21 mouse cellular contexts compared by ENCODE assay signal in the genomic region with DNA sequence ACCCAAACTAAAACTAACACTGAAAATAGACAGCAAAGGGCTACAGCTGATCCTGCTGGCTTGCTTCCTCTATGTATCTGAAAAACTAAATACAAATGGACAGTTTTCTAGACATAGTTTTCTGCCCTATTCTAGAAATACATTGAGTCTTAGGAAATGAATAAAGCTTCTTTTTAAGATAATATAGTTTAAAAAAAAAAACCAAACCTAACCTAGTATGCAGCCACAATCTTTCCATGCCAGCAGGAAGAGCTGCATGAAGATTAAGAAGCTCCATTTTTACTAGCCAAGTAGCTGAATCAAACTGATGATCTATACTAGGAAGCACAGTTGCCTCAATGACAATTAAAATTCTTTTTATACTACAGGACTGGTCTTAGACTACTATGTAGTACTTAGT. TPM values are rescaled to one million over a fixed set of nuclear protein-coding genes. Genes with fewer than 3 reads are reported as not detected.
DNase-seq lines count a peak whose midpoint lies in the region; ATAC-seq and TF ChIP-seq lines count a peak whose summit lies in the region.
"Had no signal": no experiment of that assay in that cellular context is flagged by ENCODE, and none has a peak within 500 bp of the region (broad histone marks: within the 10 kb centered on the region; RNA-seq: fewer than 3 reads in every experiment).

No protein-coding gene starts in this region.

- no peaks in the 10 kb centered on the region for H3K27me3 ChIP-seq in heart, adult 2 months (ENCODE audit: control insufficient read depth, insufficient read depth, low read length)
- no peaks in the 10 kb centered on the region for H3K27me3 ChIP-seq in liver, embryonic 13.5 days
- H3K27me3 ChIP-seq in liver, postnatal 0 days (ENCODE audit: insufficient read depth, low read length) = no peaks in the 10 kb centered on the region
- H3K27me3 ChIP-seq: CH12.LX; embryonic facial prominence, embryonic 13.5 days; forebrain, embryonic 12.5 days; hindbrain, embryonic 12.5 days had no signal

- peak overlapping the region; percentile 7; the same call in 1 of the 2 replicates for H3K27ac ChIP-seq in heart, adult 2 months
- H3K27ac ChIP-seq in liver, embryonic 13.5 days = 0 out of 2 replicates have a peak overlapping the region, but pooled peaks have one; percentile 5
- no peak overlapping the region for H3K27ac ChIP-seq in liver, postnatal 0 days (ENCODE audit: low read depth)
- H3K27ac ChIP-seq: embryonic facial prominence, embryonic 13.5 days; forebrain, embryonic 12.5 days; heart, embryonic 10.5 days; hindbrain, embryonic 12.5 days had no signal

- no peak overlapping the region for H3K4me2 ChIP-seq in liver, embryonic 13.5 days
- no peak overlapping the region for H3K4me2 ChIP-seq in liver, postnatal 0 days (ENCODE audit: low read depth, low read length)
- H3K4me2 ChIP-seq: embryonic facial prominence, embryonic 13.5 days; forebrain, embryonic 12.5 days; hindbrain, embryonic 12.5 days had no signal

- peaks cover 16% of the 10 kb centered on the region for H3K36me3 ChIP-seq in heart, adult 2 months (ENCODE audit: control insufficient read depth, insufficient read depth, low read length)
- H3K36me3 ChIP-seq in liver, embryonic 13.5 days = 0 out of 2 replicates have a peak, but pooled peaks cover under 1% of the 10 kb centered on the region
- no peaks in the 10 kb centered on the region for H3K36me3 ChIP-seq in liver, postnatal 0 days (replicated peaks; ENCODE audit: insufficient read depth, low read length)
- H3K36me3 ChIP-seq: embryonic facial prominence, embryonic 13.5 days; forebrain, embryonic 12.5 days had no signal

- no peak for TF ChIP-seq CTCF in heart, adult 2 months (IDR thresholded peaks at IDR 0.05)
- no peak for TF ChIP-seq CTCF in liver, postnatal 0 days (IDR thresholded peaks at IDR 0.05; ENCODE audit: low read depth)

- intact Hi-C loops in heart, adult 2 months (cut with DNase I) = no loop called here
- intact Hi-C loops in left cerebral cortex, postnatal 14 days (cut with DNase I) = no loop called here

- TF ChIP-seq EP300 in heart, adult 2 months (IDR thresholded peaks at IDR 0.05; ENCODE audit: insufficient read depth, low read depth, low read length) = no peak
- TF ChIP-seq EP300 in liver, postnatal 0 days (IDR thresholded peaks at IDR 0.05; ENCODE audit: low read depth) = no peak

- peaks cover 12% of the 10 kb centered on the region for H3K79me2 ChIP-seq in heart, adult 2 months (replicated peaks; ENCODE audit: control insufficient read depth, insufficient read depth, low read length)

- DNase-seq in heart, adult 2 months = no peak
- no peak for DNase-seq in heart, adult 18-20 months
- DNase-seq in liver, embryonic 13.5 days = no peak
- DNase-seq in liver, postnatal 0 days = no peak
- DNase-seq in left cerebral cortex, postnatal 14 days (ENCODE audit: low spot score in 2 of 2) = no peak
- DNase-seq: adrenal gland, adult 8-10 months; adrenal gland, postnatal 36 days; cerebellum, adult 11 months; cerebellum, adult 9-10 months; cerebellum, postnatal 25 days; gastrocnemius, postnatal 14 days; heart, postnatal 36 days had no signal

- no peak for TF ChIP-seq POLR2A in heart, adult 2 months (IDR thresholded peaks at IDR 0.05; ENCODE audit: insufficient read depth, low read depth, low read length)

- no peak overlapping the region for H3K4me3 ChIP-seq in heart, adult 2 months
- no peak overlapping the region for H3K4me3 ChIP-seq in liver, embryonic 13.5 days (replicated peaks)
- no peak overlapping the region for H3K4me3 ChIP-seq in liver, postnatal 0 days (ENCODE audit: low read depth, low read length)
- H3K4me3 ChIP-seq: embryonic facial prominence, embryonic 13.5 days; forebrain, embryonic 12.5 days; heart, embryonic 10.5 days; hindbrain, embryonic 12.5 days had no signal

- no peak overlapping the region for H3K9ac ChIP-seq in heart, adult 2 months (ENCODE audit: low read depth, low read length)
- 0 out of 2 replicates have a peak overlapping the region, but pooled peaks have one; percentile 0 for H3K9ac ChIP-seq in liver, embryonic 13.5 days
- no peak overlapping the region for H3K9ac ChIP-seq in liver, postnatal 0 days (replicated peaks)
- H3K9ac ChIP-seq: embryonic facial prominence, embryonic 13.5 days; forebrain, embryonic 12.5 days; hindbrain, embryonic 12.5 days had no signal

- H3K9me3 ChIP-seq in liver, embryonic 13.5 days (replicated peaks) = no peaks in the 10 kb centered on the region
- H3K9me3 ChIP-seq in liver, postnatal 0 days (ENCODE audit: low read length) = no peaks in the 10 kb centered on the region
- H3K9me3 ChIP-seq: embryonic facial prominence, embryonic 13.5 days; forebrain, embryonic 12.5 days; heart, embryonic 10.5 days; hindbrain, embryonic 12.5 days had no signal

- H3K4me1 ChIP-seq in heart, adult 2 months (ENCODE audit: control insufficient read depth, insufficient read depth, low read length) = peaks cover 12% of the 10 kb centered on the region
- peaks cover 81% of the 10 kb centered on the region for H3K4me1 ChIP-seq in liver, embryonic 13.5 days (replicated peaks)
- peaks cover 27% of the 10 kb centered on the region for H3K4me1 ChIP-seq in liver, postnatal 0 days (ENCODE audit: insufficient read depth)

- no peak for ATAC-seq in liver, embryonic 13.5 days (ENCODE audit: low read depth)
- no peak for ATAC-seq in liver, postnatal 0 days
- ATAC-seq in common myeloid progenitor, adult 5-6 weeks (replicated peaks; ENCODE audit: low read depth, poor library complexity, severe bottlenecking) = peak; percentile 50
- ATAC-seq: forebrain, embryonic 16.5 days; hindbrain, embryonic 16.5 days; inflammation-experienced regulatory T-cells, adult 6 months had no signal

RNA-seq across cellular contexts. Expression of gene D5Ertd579e, which starts 14.6 kb away (rescaled TPM):
- 100 to 1,000 TPM in 1 of 2 experiments, 10 to 100 TPM in 1; 81.8 to 104 TPM for total RNA-seq in heart, adult 2 months (2021)
- 22.5 and 45.3 TPM in 2 replicates for polyA plus RNA-seq in heart, adult 2 months (2012; rRNA removed)
- 10 to 100 TPM; 85.9 to 89.3 TPM for total RNA-seq in heart, adult 18-20 months (2021)
- polyA plus RNA-seq in liver, embryonic 13.5 days (2015; fragmentation: Nextera tagmentation; extraction: Ambion mirVana) = 21.9 and 25.3 TPM in 2 replicates
- 15.9 and 18.5 TPM in 2 replicates for polyA plus RNA-seq in liver, postnatal 0 days (2015; fragmentation: Nextera tagmentation; extraction: Ambion mirVana)
- total RNA-seq in common myeloid progenitor, adult 5-6 weeks (2017) = 28.0 and 44.8 TPM in 2 replicates
- 10 to 100 TPM; 88.8 to 95.6 TPM for total RNA-seq in left cerebral cortex, postnatal 14 days (2021)
